Mouse (Mus musculus) testis, adult 2 months (tissue): ENCODE measurements around the gene Gpr12.

ENCODE experiments used
- CTCF ChIP-seq: fragments of 200-500 bp; IDR thresholded peaks from 2 replicates; pipeline ENCODE4 v1.5.1; 2012; ENCODE audit warnings: low read depth, mild to moderate bottlenecking, inconsistent platforms, low read length, moderate library complexity; ENCODE audit not compliant: control insufficient read depth, insufficient read depth, insufficient replicate concordance
- POLR2A ChIP-seq: fragments of 200-500 bp; IDR thresholded peaks from 2 replicates; pipeline ENCODE4 v1.6.1; 2012; ENCODE audit warnings: low read depth, mild to moderate bottlenecking, inconsistent platforms, low read length, moderate library complexity; ENCODE audit not compliant: control insufficient read depth

GRCm38 (mm10) chr5:146584478-146585306 is at the start of gene Gpr12:
- TF ChIP-seq POLR2A (no peak), CTCF (no peak)
